Mouse (Mus musculus): ENCODE results near the gene Slc50a1. TPM values are rescaled to one million over a fixed set of nuclear protein-coding genes. Genes with fewer than 3 reads are reported as not detected.

Slc50a1 gene
- total RNA-seq (2022) = 10 to 100 TPM; 38.0 to 48.9 (median 45.5) TPM

GRCm38 (mm10) chr3:89270051-89270755, at the start of gene Slc50a1:
Gene Slc50a1, minus strand, starts transcription at chr3:89270570.
- DNase-seq (ENCODE audit: low spot score in 2 of 2) = peak; percentile 67 to 73

GRCm38 (mm10) chr3:89319591-89320350, 49.4 kb upstream of the Slc50a1 start:
- DNase-seq (ENCODE audit: low spot score in 2 of 2) = peak in 1 of 2 experiments; percentile 45

- DNase-seq (ENCODE audit: low spot score in 2 of 2) = peak in 1 of 2 experiments; percentile 27
Observed at GRCm38 (mm10) chr3:89318971-89319590, 48.7 kb upstream of the Slc50a1 start.

- no peak for DNase-seq (ENCODE audit: low spot score in 2 of 2)
Observed at GRCm38 (mm10) chr3:89318316-89318715, 47.9 kb upstream of the Slc50a1 start.

- DNase-seq (ENCODE audit: low spot score in 2 of 2) = peak in 1 of 2 experiments; percentile 41
Observed at GRCm38 (mm10) chr3:89317246-89317645, 46.9 kb upstream of the Slc50a1 start.

- DNase-seq (ENCODE audit: low spot score in 2 of 2) = peak; percentile 83 to 85
Observed at GRCm38 (mm10) chr3:89316833-89317232, 46.5 kb upstream of the Slc50a1 start.

- peak in 1 of 2 experiments; percentile 35 for DNase-seq (ENCODE audit: low spot score in 2 of 2)
Observed at GRCm38 (mm10) chr3:89315930-89316831, 45.8 kb upstream of the Slc50a1 start.

GRCm38 (mm10) chr3:89315195-89315929, 45.0 kb upstream of the Slc50a1 start:
- DNase-seq (ENCODE audit: low spot score in 2 of 2) = peak; percentile 64 to 82

GRCm38 (mm10) chr3:89314791-89315190, 44.4 kb upstream of the Slc50a1 start:
- DNase-seq (ENCODE audit: low spot score in 2 of 2) = no peak

GRCm38 (mm10) chr3:89314340-89314739, 44.0 kb upstream of the Slc50a1 start:
- no peak for DNase-seq (ENCODE audit: low spot score in 2 of 2)

- DNase-seq (ENCODE audit: low spot score in 2 of 2) = no peak
Observed at GRCm38 (mm10) chr3:89308089-89308488, 37.7 kb upstream of the Slc50a1 start.

GRCm38 (mm10) chr3:89305551-89306325, 35.4 kb upstream of the Slc50a1 start:
- no peak for DNase-seq (ENCODE audit: low spot score in 2 of 2)

GRCm38 (mm10) chr3:89305105-89305504, 34.7 kb upstream of the Slc50a1 start:
- no peak for DNase-seq (ENCODE audit: low spot score in 2 of 2)

GRCm38 (mm10) chr3:89304440-89304839, 34.1 kb upstream of the Slc50a1 start:
- no peak for DNase-seq (ENCODE audit: low spot score in 2 of 2)

GRCm38 (mm10) chr3:89300514-89300913, 30.1 kb upstream of the Slc50a1 start:
- DNase-seq (ENCODE audit: low spot score in 2 of 2) = no peak

- DNase-seq (ENCODE audit: low spot score in 2 of 2) = no peak
Observed at GRCm38 (mm10) chr3:89300071-89300470, 29.7 kb upstream of the Slc50a1 start.

GRCm38 (mm10) chr3:89299499-89299898, 29.1 kb upstream of the Slc50a1 start:
- no peak for DNase-seq (ENCODE audit: low spot score in 2 of 2)

- DNase-seq (ENCODE audit: low spot score in 2 of 2) = no peak
Observed at GRCm38 (mm10) chr3:89298908-89299307, 28.5 kb upstream of the Slc50a1 start.

GRCm38 (mm10) chr3:89296761-89297396, 26.5 kb upstream of the Slc50a1 start:
- DNase-seq (ENCODE audit: low spot score in 2 of 2) = no peak
